Mouse (Mus musculus): ENCODE results near the gene Arhgef40. TPM values are rescaled to one million over a fixed set of nuclear protein-coding genes. Genes with fewer than 3 reads are reported as not detected.

Gene Arhgef40
- polyA plus RNA-seq (2014; fragmentation: Illumina TruSeq; extraction: RNeasy Lipid Tissue Mini Kit (QIAGEN cat#74804); ENCODE audit: low read depth, low replicate concordance): 13.4 TPM

GRCm38 (mm10) chr14:51984247-51985231 is at the start of gene Arhgef40:
Gene Arhgef40, plus strand, starts transcription at chr14:51984719.

DNA sequence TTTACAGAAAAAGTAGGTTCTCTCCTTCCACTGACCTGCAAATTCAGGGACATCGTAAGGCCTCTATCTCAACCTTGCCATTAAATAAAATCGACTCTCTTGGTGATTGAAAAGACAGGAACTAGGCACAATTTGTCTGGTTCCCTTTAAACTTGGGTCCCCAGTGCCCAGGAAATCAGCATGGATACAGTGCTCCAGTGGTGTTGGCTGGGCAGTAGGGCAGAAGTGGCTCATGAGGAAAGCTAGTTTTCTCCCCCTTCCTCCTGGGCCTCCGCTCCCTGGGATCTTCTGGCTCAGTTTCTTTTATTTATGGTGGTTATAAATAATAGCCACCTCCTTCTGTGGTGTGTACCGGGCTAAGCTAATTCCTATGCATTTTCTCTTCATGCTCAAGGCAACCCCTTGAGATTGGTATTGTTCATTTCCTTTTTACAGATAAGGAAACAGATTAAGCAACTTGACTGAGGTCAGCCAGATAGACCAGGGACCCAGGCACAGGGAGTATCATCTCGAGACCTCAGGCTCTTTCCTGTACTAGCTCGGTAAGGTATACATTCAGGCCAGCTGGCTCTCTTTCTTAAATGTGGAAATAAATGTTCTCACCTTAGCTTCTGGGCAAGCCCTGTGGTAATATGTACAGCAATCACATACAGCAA is 31.1 kb downstream of the Arhgef40 start, which contains the start of gene Tmem253:
Tmem253 (plus strand) TSS at position 214 of the 656 bp plus-strand sequence.

DNA sequence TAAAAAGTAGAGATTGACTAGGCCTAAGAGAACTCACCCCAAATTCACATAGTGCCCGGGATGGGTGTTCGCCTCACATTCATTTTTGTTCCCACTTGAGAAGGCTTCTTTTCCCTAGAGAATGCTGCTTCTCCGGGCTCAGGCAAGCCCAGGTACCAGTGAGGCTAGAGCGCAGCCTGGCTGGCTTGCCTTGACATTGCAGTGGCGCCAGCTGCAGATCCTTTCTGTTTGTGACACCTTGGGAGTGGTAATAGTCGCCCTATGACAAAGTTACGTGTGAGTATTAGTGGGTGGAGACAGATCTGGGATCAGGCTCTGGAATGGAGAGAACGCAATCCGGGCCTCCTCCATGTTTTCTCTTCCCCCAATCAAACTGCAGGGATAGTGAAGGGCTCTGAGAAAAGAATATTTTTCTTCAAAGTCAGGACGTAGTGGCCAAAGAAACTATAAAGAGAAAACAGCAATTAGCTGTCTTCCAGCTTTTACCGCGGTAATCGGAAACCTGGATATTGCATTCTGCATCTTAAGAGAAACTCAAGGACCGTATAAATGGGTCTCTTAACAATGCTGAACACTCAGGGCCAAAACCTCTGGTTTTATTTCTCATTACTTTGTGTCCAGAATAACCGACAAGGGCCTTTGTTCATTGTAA is 36.1 kb downstream of the Arhgef40 start, which contains the start of gene Zfp219:
Zfp219 (minus strand) TSS at position 248 of the 652 bp plus-strand sequence.

GRCm38 (mm10) chr14:52042359-52042758 is 57.8 kb downstream of the Arhgef40 start, which contains the start of gene Olfr221:
Gene Olfr221, minus strand, starts transcription at chr14:52042459.

Other genes starting within 250 kb of the Arhgef40 start
- not detected for gene Ang4, start 211.1 kb upstream of the Arhgef40 start, polyA plus RNA-seq (2014; fragmentation: Illumina TruSeq; extraction: RNeasy Lipid Tissue Mini Kit (QIAGEN cat#74804); ENCODE audit: low read depth, low replicate concordance)
- not detected for gene AY358078, start 184.7 kb upstream of the Arhgef40 start, polyA plus RNA-seq (2014; fragmentation: Illumina TruSeq; extraction: RNeasy Lipid Tissue Mini Kit (QIAGEN cat#74804); ENCODE audit: low read depth, low replicate concordance)
- gene Ear6, start 131.0 kb upstream of the Arhgef40 start, polyA plus RNA-seq (2014; fragmentation: Illumina TruSeq; extraction: RNeasy Lipid Tissue Mini Kit (QIAGEN cat#74804); ENCODE audit: low read depth, low replicate concordance): not detected
- gene Mettl17, start 99.9 kb upstream of the Arhgef40 start, polyA plus RNA-seq (2014; fragmentation: Illumina TruSeq; extraction: RNeasy Lipid Tissue Mini Kit (QIAGEN cat#74804); ENCODE audit: low read depth, low replicate concordance): 4.0 TPM
- 0.29 TPM for gene Slc39a2, start 91.8 kb upstream of the Arhgef40 start, polyA plus RNA-seq (2014; fragmentation: Illumina TruSeq; extraction: RNeasy Lipid Tissue Mini Kit (QIAGEN cat#74804); ENCODE audit: low read depth, low replicate concordance)
- gene Ndrg2, start 70.6 kb upstream of the Arhgef40 start, polyA plus RNA-seq (2014; fragmentation: Illumina TruSeq; extraction: RNeasy Lipid Tissue Mini Kit (QIAGEN cat#74804); ENCODE audit: low read depth, low replicate concordance): 697 TPM
- not detected for gene Tppp2, start 66.3 kb upstream of the Arhgef40 start, polyA plus RNA-seq (2014; fragmentation: Illumina TruSeq; extraction: RNeasy Lipid Tissue Mini Kit (QIAGEN cat#74804); ENCODE audit: low read depth, low replicate concordance)
- not detected for gene Rnase13, start 61.9 kb upstream of the Arhgef40 start, polyA plus RNA-seq (2014; fragmentation: Illumina TruSeq; extraction: RNeasy Lipid Tissue Mini Kit (QIAGEN cat#74804); ENCODE audit: low read depth, low replicate concordance)
- gene Tmem253, start 30.9 kb downstream of the Arhgef40 start, polyA plus RNA-seq (2014; fragmentation: Illumina TruSeq; extraction: RNeasy Lipid Tissue Mini Kit (QIAGEN cat#74804); ENCODE audit: low read depth, low replicate concordance): not detected
- gene Zfp219, start 36.0 kb downstream of the Arhgef40 start, polyA plus RNA-seq (2014; fragmentation: Illumina TruSeq; extraction: RNeasy Lipid Tissue Mini Kit (QIAGEN cat#74804); ENCODE audit: low read depth, low replicate concordance): 0.70 TPM
- gene Olfr221, start 57.7 kb downstream of the Arhgef40 start, polyA plus RNA-seq (2014; fragmentation: Illumina TruSeq; extraction: RNeasy Lipid Tissue Mini Kit (QIAGEN cat#74804); ENCODE audit: low read depth, low replicate concordance): not detected
- gene Hnrnpc, start 119.3 kb downstream of the Arhgef40 start, polyA plus RNA-seq (2014; fragmentation: Illumina TruSeq; extraction: RNeasy Lipid Tissue Mini Kit (QIAGEN cat#74804); ENCODE audit: low read depth, low replicate concordance): 361 TPM
- 0.87 TPM for gene Rpgrip1, start 126.0 kb downstream of the Arhgef40 start, polyA plus RNA-seq (2014; fragmentation: Illumina TruSeq; extraction: RNeasy Lipid Tissue Mini Kit (QIAGEN cat#74804); ENCODE audit: low read depth, low replicate concordance)
- 75.0 TPM for gene Supt16, start 212.7 kb downstream of the Arhgef40 start, polyA plus RNA-seq (2014; fragmentation: Illumina TruSeq; extraction: RNeasy Lipid Tissue Mini Kit (QIAGEN cat#74804); ENCODE audit: low read depth, low replicate concordance)